Mouse (Mus musculus) embryonic facial prominence, embryonic 12.5 days (tissue): ENCODE measurements at regions not wholly inside any gene's neighbourhood (a gene's known extent, or its start where the extent isn't known, plus 50 kb on each side); places are given as distances from the start of the nearest gene placed in this dataset.

Source experiments
- ATAC-seq: fragments of 200-750 bp; cut with Nextera tagmentation; 2 replicates; pipeline ENCODE4 v1.8.0; 2017; ENCODE audit not compliant: insufficient number of reproducible peaks, insufficient read depth, low FRiP score, low TSS enrichment
- H3K27ac ChIP-seq: fragments of 300-500 bp; sonication (generic); 2 replicates; pipeline ENCODE4 v1.5.1; 2016; ENCODE audit warnings: mild to moderate bottlenecking
- H3K27me3 ChIP-seq: fragments of 300-500 bp; sonication (generic); 2 replicates; pipeline ENCODE4 v1.6.1; 2016; ENCODE audit warnings: mild to moderate bottlenecking, moderate library complexity
- H3K36me3 ChIP-seq: fragments of 300-500 bp; sonication (generic); 2 replicates; pipeline ENCODE4 v1.6.1; 2016; ENCODE audit warnings: mild to moderate bottlenecking
- H3K4me1 ChIP-seq: fragments of 300-500 bp; sonication (generic); 2 replicates; pipeline ENCODE4 v1.6.1; 2016
- H3K4me2 ChIP-seq: fragments of 300-500 bp; sonication (generic); replicated peaks from 2 replicates; pipeline ENCODE4 v1.6.1; 2016; ENCODE audit warnings: mild to moderate bottlenecking, moderate library complexity
- H3K4me3 ChIP-seq: fragments of 300-500 bp; sonication (generic); 2 replicates; pipeline ENCODE4 v1.5.1; 2016; ENCODE audit warnings: mild to moderate bottlenecking
- H3K9ac ChIP-seq: fragments of 300-500 bp; sonication (generic); 2 replicates; pipeline ENCODE4 v1.6.1; 2016; ENCODE audit warnings: mild to moderate bottlenecking, moderate library complexity
- H3K9me3 ChIP-seq: fragments of 300-500 bp; sonication (generic); 2 replicates; pipeline ENCODE4 v1.6.1; 2016; ENCODE audit warnings: mild to moderate bottlenecking, moderate library complexity
- WGBS: fragments of 180-500 bp; shearing (Covaris S2); methylation state at CpG from one replicate; pipeline ENCODE4 v1.1.7; 2016; 5-methylcytosine and 5-hydroxymethylcytosine counted together

DNA sequence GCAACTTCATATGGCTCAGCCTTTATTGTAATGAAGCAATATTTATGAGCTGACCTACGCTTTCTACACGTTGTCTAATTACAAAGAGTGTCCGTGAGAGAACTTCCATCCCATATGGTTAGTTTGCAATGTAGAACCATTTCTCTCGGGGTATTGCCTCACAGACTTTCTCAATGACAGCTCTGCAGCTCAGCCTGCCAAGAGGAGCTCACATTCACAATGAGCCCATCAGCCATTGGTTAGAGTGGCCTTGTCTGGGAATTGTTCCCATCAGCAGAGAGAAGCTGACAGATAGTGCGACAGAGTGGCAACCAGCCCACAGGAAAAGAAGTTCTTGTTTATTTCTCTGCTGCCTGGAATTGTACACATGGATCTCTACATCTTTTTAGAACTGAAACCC is 409.7 kb downstream of the Zfp704 start:
- Histone ChIP-seq H3K27ac (no peak overlapping the region), H3K4me1 (no peaks in the 10 kb centered on the region), H3K4me3 (no peak overlapping the region), H3K9me3 (no peaks in the 10 kb centered on the region), H3K9ac (no peak overlapping the region), H3K4me2 (no peak overlapping the region), H3K36me3 (no peaks in the 10 kb centered on the region), H3K27me3 (no peaks in the 10 kb centered on the region)
- 85% methylated on average over 5 of the region's 5 CpGs for WGBS
- no peak for ATAC-seq

DNA sequence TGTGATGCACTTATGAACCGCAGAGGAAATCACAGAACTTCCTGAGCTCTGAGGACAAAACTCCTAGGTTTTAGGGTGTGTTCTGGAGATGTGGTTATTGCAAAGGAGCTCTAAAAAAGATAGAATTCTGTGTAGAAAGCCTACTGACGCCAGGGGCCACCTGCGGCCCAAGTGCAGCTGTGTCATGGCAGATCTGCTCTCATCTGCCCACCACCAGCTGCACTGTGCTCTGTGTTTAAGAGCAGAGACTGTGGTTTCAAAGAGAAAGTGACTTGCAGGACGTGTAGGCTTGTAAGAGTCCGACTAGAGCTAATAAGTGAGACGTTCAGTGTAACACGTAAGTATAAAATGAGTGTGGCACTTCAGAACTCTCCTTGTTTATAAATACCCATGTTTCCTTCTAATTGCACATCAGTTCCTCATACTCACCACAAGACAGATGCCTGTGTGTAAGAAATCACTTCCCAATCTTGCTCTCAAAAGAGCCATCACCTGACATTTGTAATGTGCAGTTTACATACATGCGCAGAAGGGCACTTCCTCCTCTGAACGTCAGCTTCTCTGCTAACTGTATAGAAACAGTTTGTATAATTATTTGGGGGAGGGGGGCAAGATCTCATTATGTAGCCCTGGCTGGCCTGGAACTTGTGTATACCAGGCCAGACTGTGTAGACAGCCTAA is 411.1 kb downstream of the Zfp704 start:
- 78% methylated on average over 9 of the region's 9 CpGs for WGBS

DNA sequence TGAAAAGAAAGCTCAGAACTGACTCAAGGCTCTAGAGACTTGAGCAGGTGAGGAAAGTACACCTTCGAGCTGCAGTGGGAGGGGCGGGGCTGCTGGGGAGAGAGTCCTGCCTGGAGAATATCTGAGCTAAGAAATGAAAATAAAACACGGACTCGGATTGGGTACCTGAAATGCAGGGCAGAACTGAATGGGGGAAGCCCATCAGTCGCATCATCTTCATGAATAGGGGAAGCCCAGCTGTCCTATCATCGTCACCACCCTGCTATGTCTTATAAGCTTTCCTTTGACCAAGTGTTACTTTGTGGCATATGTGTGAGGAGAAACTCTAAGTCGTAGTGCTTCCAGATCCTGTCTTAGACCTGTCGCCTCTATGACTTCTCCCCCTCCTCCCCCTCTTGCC is 414.1 kb downstream of the Zfp704 start:
- ATAC-seq: no peak

More for the DNA sequence above, 411.1 kb downstream of the Zfp704 start:
- Histone ChIP-seq H3K4me3 (no peak overlapping the region), H3K4me1 (no peaks in the 10 kb centered on the region), H3K9ac (no peak overlapping the region), H3K27ac (no peak overlapping the region), H3K9me3 (no peaks in the 10 kb centered on the region), H3K36me3 (no peaks in the 10 kb centered on the region), H3K4me2 (no peak overlapping the region), H3K27me3 (no peaks in the 10 kb centered on the region)
- ATAC-seq: no peak

DNA sequence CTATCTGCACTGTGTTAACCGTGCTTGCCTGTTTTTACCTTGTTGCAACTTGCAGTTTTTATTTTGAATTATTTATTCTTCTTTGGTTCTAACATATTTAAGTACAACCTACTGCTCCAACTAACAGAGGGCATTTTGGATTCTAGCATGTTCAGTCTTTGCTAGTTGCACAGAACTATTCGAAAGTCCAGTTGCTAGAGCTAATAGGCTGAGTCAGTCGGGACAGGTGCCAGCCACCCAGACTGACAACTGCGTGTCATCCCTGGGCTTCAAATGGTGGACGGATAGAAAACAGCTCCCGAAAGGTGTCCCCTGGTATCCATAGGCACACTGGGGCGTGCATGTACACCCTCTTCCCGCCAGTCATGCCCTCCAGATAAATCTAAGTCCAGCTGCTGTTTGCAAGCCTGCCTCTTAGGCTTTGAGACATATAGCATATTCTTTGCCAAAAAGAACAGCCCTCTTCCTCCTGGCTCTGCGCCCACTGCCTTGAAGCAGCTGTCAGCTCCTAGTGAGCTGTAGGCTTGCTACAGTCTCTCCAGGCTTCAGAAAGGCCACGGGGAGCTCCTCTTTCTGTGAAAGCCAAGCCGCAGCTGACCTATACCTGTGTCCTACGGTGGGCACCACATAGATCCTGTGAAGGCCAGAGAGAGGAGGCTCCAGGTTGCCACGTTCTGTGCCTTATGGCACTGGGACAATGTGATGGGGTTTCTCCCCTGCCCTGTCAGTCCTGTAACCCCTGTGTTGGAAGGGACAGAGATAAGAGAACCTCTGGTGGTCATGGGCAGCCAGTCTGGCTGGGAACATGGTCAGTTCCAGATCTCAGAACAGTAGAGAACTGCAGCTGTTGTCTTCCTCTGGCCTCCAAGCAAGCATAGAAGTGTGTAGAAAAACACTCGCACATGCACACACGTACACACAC is 420.3 kb downstream of the Zfp704 start:
- WGBS: 86% methylated on average over 15 of the region's 15 CpGs
- H3K9ac ChIP-seq: no peak overlapping the region
- H3K9me3 ChIP-seq: no peaks in the 10 kb centered on the region
- no peaks in the 10 kb centered on the region for H3K36me3 ChIP-seq
- H3K27ac ChIP-seq: no peak overlapping the region
- ATAC-seq: no peak
- no peaks in the 10 kb centered on the region for H3K27me3 ChIP-seq
- no peak overlapping the region for H3K4me3 ChIP-seq
- H3K4me2 ChIP-seq: no peak overlapping the region
- no peaks in the 10 kb centered on the region for H3K4me1 ChIP-seq

More for the DNA sequence above, 414.1 kb downstream of the Zfp704 start:
- 84% methylated on average over 8 of the region's 8 CpGs for WGBS
- Histone ChIP-seq H3K4me3 (no peak overlapping the region), H3K27ac (no peak overlapping the region), H3K4me2 (no peak overlapping the region), H3K9ac (no peak overlapping the region), H3K9me3 (no peaks in the 10 kb centered on the region), H3K36me3 (no peaks in the 10 kb centered on the region), H3K27me3 (no peaks in the 10 kb centered on the region), H3K4me1 (no peaks in the 10 kb centered on the region)

DNA sequence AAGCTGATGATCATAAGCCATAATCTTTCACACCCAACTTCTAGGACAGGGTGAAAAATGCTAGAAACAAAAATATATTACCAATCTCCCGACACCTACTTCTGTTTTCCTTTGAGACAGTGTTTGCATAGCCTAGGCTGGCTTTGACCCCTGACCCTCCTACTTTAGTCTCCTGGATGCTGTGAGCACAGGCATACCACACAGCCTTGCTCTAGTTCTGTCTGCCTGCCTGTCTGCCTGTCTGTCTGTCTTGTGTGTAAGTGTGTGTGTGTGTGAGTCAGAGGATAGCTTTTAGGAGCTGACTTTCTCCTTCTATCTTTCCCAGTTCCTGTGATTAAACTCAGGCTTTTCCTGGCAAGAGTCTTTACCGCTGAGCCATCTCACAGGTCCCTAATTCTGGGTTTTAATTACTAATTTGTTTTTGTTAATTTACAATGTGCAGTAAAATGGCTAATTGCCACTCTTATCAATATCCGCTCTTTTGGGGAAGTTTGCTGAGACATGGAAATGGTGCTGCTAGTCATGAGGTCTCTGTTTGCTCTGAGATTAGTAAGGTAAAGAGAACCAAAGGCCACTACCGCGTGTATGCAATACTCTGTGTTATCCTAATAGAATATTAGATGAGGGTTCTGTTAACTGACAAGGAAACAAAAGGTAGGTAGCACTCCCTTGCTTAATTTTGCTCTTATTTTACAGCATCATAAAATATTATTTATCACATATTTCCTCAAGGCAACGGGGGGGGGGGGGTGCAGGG is 423.3 kb downstream of the Zfp704 start:
- Histone ChIP-seq H3K9ac (no peak overlapping the region), H3K4me3 (no peak overlapping the region), H3K36me3 (no peaks in the 10 kb centered on the region), H3K4me2 (no peak overlapping the region), H3K4me1 (no peaks in the 10 kb centered on the region), H3K9me3 (no peaks in the 10 kb centered on the region), H3K27ac (no peak overlapping the region), H3K27me3 (no peaks in the 10 kb centered on the region)
- no peak for ATAC-seq
- 79% methylated on average over 6 of the region's 6 CpGs for WGBS

DNA sequence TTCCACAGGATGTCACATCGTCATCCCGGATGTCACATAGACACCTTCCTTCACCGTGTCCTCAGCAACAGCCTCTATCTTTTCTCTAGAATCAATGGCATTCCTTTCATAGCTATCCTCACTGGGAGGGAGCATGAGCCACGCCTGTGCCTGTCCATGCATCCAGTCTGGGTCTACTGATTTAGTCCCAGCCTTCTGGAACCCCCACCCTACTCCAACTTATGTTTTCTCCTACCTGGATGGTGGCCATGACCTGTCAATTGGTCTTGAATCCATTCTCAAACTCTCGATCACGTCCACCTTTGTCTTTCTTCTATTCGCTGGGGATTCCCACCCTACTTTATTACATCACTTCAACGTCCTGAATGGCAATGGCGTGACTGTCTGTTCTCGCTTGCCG is 428.3 kb downstream of the Zfp704 start:
- WGBS: 88% methylated on average over 11 of the region's 11 CpGs

DNA sequence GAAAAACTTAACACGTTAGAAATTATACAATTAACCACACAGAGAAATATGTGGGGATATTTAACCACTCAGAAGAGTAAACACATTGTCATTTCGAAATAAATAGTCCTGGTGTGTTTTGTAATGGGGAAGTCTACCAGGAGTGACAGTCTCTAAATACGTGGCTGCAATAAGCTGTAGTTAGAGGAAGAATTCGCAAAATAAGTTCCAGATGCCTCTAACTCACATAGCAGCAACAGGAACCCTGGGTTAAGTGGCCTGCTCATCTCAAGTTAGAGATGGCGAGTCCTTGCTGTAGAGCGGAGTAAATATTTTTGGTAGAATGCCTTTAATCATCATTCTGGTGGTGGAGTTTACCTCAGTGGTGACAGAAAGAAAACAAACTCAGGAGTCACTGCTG is 430.2 kb downstream of the Zfp704 start:
- Histone ChIP-seq H3K27ac (no peak overlapping the region), H3K4me1 (no peaks in the 10 kb centered on the region), H3K9ac (no peak overlapping the region), H3K27me3 (no peaks in the 10 kb centered on the region), H3K9me3 (no peaks in the 10 kb centered on the region), H3K4me2 (no peak overlapping the region), H3K4me3 (no peak overlapping the region), H3K36me3 (no peaks in the 10 kb centered on the region)
- 30% methylated on average over 6 of the region's 6 CpGs for WGBS
- ATAC-seq: no peak

More for the DNA sequence above, 428.3 kb downstream of the Zfp704 start:
- H3K36me3 ChIP-seq: no peaks in the 10 kb centered on the region
- H3K4me1 ChIP-seq: no peaks in the 10 kb centered on the region
- no peak overlapping the region for H3K9ac ChIP-seq
- no peak overlapping the region for H3K4me2 ChIP-seq
- no peaks in the 10 kb centered on the region for H3K9me3 ChIP-seq
- no peak overlapping the region for H3K27ac ChIP-seq
- H3K4me3 ChIP-seq: no peak overlapping the region
- ATAC-seq: no peak
- H3K27me3 ChIP-seq: no peaks in the 10 kb centered on the region

DNA sequence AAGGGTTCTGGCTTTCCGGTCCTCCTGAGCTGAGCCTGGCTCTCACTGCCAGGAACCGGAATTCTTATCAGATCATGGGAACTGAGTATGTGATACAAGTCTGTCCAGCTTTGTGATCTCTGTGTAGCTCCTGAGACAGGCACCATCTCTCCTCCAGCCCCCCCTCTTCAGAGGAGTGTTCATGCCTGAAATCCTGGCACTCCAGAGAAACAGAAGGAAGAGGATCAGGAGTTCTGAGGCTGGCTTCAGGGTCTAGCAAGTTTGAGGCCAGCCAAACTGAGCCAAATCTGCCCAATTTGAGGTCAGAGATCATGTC is 435.4 kb downstream of the Zfp704 start:
- 0 out of 2 replicates have a peak, but pooled peaks have one; percentile 13 for ATAC-seq
- no peaks in the 10 kb centered on the region for H3K36me3 ChIP-seq
- H3K27me3 ChIP-seq: no peaks in the 10 kb centered on the region
- 82% methylated on average over 2 of the region's 2 CpGs for WGBS
- no peak overlapping the region for H3K9ac ChIP-seq
- no peak overlapping the region for H3K4me3 ChIP-seq
- peak overlapping the region; percentile 26; the same call in 1 of the 2 replicates for H3K27ac ChIP-seq
- 0 out of 2 replicates have a peak, but pooled peaks cover 2% of the 10 kb centered on the region for H3K9me3 ChIP-seq
- no peak overlapping the region for H3K4me2 ChIP-seq
- H3K4me1 ChIP-seq: peaks cover 10% of the 10 kb centered on the region; the same call in 1 of the 2 replicates

DNA sequence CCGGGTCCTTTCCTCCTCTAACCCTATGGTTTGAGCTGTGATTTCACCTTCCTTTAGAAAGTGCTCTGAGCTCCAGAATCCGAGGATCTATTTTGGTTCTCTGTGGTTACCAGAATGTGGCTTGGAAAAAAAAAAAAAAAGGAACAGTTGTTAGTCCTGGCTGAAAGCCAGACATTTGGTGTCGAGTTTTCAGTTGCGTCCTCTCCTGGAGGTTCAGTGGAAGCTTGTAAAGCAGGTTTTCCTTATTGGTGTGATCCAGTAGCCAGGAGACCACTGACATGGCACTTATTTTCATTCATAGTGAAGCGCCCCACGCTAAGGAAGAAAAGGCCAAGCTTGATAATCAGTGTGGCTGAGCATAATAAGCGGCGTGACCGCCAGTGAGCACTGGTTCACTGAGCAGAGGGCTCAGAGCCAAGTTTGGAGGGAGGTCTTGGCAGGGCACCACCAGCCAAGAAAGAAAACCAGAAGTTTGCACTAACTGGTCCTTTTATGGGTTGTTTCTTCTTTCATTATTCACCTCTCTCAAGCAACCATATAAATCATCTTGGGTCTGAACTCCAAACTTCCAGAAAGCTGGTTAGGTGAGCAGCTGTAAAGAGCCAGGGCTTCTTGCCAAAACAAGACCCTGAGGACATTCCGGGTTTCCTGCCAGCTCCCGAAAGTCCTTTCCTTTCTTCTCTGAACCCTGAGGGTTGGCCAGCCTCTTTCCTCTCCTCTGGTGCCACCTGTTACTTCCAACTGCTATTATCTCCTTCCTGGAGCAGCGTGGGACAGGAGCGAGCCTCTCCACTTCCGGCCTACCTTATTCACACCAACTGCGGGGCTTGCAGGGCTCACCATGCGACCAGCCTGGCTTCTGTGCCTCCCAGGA is 436.0 kb downstream of the Zfp704 start:
- 44% methylated on average over 16 of the region's 16 CpGs for WGBS
- Histone ChIP-seq H3K4me3 (no peak overlapping the region), H3K27me3 (no peaks in the 10 kb centered on the region), H3K4me2 (no peak overlapping the region), H3K4me1 (peaks cover 10% of the 10 kb centered on the region; the same call in 1 of the 2 replicates), H3K27ac (peak overlapping the region; percentile 26; the same call in 1 of the 2 replicates), H3K9me3 (0 out of 2 replicates have a peak, but pooled peaks cover 2% of the 10 kb centered on the region), H3K9ac (no peak overlapping the region), H3K36me3 (no peaks in the 10 kb centered on the region)
- peak; percentile 61 for ATAC-seq

DNA sequence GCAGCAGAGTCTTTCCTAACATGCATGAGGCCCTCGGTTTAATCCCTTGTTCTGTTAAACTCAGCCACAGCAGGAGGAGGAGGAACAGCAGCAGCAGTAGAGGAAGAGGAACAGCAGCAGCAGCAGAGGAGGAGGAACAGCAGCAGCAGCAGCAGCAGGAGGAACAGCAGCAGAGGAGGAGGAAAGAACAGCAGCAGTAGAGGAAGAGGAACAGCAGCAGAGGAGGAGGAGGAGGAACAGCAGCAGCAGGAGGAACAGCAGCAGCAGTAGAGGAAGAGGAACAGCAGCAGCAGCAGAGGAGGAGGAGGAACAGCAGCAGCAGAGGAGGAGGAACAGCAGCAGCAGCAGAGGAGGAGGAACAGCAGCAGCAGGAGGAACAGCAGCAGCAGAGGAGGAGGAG is 437.9 kb downstream of the Zfp704 start:
- Histone ChIP-seq H3K9me3 (0 out of 2 replicates have a peak, but pooled peaks cover 2% of the 10 kb centered on the region), H3K36me3 (no peaks in the 10 kb centered on the region), H3K9ac (no peak overlapping the region), H3K4me2 (no peak overlapping the region), H3K4me3 (no peak overlapping the region), H3K27ac (no peak overlapping the region), H3K4me1 (peaks cover 10% of the 10 kb centered on the region; the same call in 1 of the 2 replicates), H3K27me3 (no peaks in the 10 kb centered on the region)
- ATAC-seq: no peak
- 23% methylated on average over 1 of the region's 1 CpGs for WGBS

DNA sequence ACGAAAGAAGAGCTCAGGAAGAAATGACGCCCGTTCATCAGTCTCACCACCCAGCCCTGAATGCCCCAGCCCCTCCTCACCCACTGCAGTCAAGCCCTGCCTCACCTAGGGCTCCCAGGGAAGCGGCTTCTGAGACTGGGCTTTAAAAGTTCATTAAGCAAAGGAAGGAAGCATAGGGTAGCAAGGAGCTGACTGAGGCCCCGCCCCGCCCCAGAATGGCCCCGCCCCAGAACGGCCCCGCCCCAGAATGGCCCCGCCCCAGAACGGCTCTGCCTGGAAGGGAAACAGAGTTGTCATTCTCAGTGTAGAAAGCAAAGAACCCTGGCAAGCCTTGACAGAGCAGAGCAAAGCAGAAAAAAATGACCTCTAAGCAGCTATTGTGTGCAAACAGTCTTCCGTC is 440.9 kb downstream of the Zfp704 start:
- no peak for ATAC-seq

More for the DNA sequence above, 440.9 kb downstream of the Zfp704 start:
- no peak overlapping the region for H3K4me3 ChIP-seq
- no peak overlapping the region for H3K27ac ChIP-seq
- no peaks in the 10 kb centered on the region for H3K36me3 ChIP-seq
- no peaks in the 10 kb centered on the region for H3K27me3 ChIP-seq
- WGBS: 74% methylated on average over 12 of the region's 12 CpGs
- no peak overlapping the region for H3K9ac ChIP-seq
- H3K4me2 ChIP-seq: no peak overlapping the region
- peaks cover 5% of the 10 kb centered on the region; the same call in 1 of the 2 replicates for H3K4me1 ChIP-seq
- 0 out of 2 replicates have a peak, but pooled peaks cover 2% of the 10 kb centered on the region for H3K9me3 ChIP-seq
